Mouse (Mus musculus) heart, postnatal 14 days (tissue): ENCODE results near the gene Sh3gl2. TPM values are rescaled to one million over a fixed set of nuclear protein-coding genes. Genes with fewer than 3 reads are reported as not detected.

Experiments used
- DNase-seq, 2 experiments: peaks; one replicate each; pipeline ENCODE4 v3.0.0; 2021 to 2022
- intact Hi-C: fragments of 180-260 bp; cut with DNase I; formaldehyde crosslinking; loops from one replicate; pipeline ENCODE4 v1.15.1; 2025
- total RNA-seq, 2 experiments: library from RNA; stranded (reverse); gene quantifications; 2 replicates each; pipeline ENCODE4 v1.2.3; 2021

Sh3gl2 gene
- total RNA-seq, 2 experiments from 2014 or later, result 1.8 to 3.4 TPM

DNA sequence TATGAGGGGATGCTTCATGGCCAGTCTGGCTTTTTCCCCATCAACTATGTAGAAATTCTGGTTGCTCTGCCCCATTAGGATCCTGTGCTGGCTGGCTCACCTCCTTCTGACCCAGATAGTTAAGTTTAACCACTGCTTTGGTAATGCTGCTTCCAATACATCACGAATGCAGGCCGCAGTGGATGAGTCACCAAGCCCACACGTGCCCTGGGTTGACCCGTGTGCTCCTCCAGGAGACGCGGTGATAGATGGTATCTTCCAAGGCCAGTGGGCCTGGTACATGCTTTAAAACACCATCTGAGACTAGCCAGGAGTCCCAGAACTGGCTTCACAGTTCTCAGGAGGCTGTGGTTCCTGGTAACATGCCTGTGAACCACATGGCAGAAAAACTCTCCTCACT is 182.8 kb downstream of the Sh3gl2 start:
- intact Hi-C loops, result no loop called here
- DNase-seq, result no peak

DNA sequence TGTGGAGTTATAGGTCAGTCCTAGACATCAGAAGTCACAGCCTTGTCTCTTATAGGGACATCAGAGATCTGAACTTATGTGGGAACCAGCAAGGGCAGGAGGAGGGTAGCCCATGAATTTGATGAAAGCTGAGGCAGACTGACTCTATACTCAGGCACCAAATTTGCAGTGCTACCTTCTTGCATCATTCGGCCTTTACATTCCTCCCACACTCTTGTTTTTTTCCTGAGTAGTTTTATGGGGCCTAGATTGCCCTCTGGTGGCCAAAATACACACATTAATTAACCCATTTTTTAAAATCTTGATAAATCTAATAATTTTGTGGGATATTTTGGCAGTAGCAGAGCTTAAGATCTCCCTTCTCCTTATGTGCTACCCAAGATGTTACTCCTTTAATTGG is 186.9 kb downstream of the Sh3gl2 start:
- intact Hi-C loops, result loop anchor here (1.0 kb wide), 1 partner anchor 227 kb away; no protein-coding TSS in a partner anchor
- peak in 1 of 2 experiments; percentile 13 for DNase-seq

- intact Hi-C loops, result no loop called here
- no peak for DNase-seq
Measured at GRCm38 (mm10) chr4:85398765-85399164, 193.8 kb downstream of the Sh3gl2 start.

- peak; percentile 60 to 83 for DNase-seq
- intact Hi-C loops, result loop anchor here (1.0 kb wide), 1 partner anchor 399 kb away; no protein-coding TSS in a partner anchor
Measured at GRCm38 (mm10) chr4:85402823-85403222, 197.9 kb downstream of the Sh3gl2 start.

DNA sequence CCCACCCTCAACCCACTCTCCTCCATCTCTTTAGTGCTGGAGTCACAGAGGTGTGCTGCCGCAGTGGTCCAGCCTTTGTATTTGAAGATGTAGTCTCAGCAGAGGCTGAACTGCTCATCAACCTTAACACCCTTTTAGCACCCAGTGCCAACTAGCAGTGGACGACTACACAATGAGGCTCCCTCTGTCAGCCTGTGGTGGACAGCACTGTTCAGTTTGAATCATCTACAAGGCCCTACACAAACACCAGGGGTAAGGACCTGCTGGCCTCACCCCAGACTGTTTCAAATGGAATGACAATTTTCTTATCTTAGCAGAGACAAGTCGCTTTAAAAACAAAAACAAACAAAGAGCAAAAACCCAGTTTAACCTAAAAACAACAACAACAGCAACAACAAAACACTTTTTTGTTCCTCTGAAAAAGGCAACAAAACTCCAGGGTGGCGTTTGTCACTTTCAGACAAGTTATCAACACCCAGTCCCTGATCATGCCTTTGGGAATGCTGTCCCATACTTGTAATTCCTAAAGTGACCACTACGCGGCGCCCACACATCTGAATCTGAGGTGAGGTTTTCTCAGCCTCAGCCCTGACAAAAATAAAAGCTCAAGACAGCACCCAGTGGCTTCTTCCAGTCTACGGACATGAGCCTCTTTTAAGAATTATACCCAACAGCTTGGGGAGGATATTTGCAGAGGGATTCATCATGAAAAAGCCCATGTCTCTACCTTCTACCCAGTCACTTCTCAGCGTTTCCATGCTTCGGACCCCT is 199.7 kb downstream of the Sh3gl2 start:
- intact Hi-C loops, result no loop called here
- DNase-seq, result peak; percentile 53 to 68

- intact Hi-C loops, result no loop called here
Measured at GRCm38 (mm10) chr4:85405276-85405675, 200.3 kb downstream of the Sh3gl2 start.

DNA sequence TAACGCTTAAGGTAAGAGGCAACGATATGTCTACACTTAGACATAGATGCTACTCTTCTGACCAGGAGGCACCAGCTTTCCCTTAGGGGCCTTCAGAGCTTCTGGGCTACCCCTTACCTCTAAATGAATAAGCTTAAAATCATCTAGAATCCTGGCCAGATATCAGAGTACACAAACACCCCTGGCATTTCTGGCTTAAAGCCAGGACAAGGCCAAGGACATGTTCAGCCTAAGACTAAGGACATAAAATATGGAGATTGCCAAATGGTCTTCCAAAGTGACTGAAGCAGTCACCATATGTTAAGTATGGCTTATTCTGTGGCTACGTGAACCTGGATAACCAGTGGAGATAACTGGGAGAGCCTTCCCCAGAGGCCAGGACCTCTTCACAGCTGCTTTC is 211.5 kb downstream of the Sh3gl2 start:
- intact Hi-C loops, result no loop called here
- no peak for DNase-seq

More at GRCm38 (mm10) chr4:85405276-85405675, 200.3 kb downstream of the Sh3gl2 start:
- DNase-seq, result no peak

DNA sequence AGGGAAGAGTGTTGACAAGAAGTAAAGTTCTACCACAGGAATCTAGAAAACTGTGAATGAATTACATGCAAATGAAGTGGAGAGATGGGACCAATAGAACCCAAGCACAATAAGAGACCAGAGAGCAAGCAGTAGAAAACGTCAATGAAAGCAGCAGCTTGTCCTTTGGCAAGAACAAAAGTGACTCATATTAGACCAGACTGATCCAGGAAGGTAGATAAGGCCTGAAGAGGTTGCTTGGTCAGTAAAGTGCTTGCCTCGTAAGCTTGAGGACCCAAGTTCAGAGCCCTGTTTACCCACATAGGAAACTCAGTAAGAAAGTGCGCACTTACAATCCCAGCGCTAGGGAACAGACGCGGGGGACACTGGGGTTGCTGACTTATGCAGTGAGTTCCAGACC is 215.5 kb downstream of the Sh3gl2 start:
- intact Hi-C loops, result no loop called here
- no peak for DNase-seq

GRCm38 (mm10) chr4:85426211-85426610 is 221.3 kb downstream of the Sh3gl2 start:
- intact Hi-C loops, result no loop called here
- no peak for DNase-seq

GRCm38 (mm10) chr4:85432786-85433185 is 227.9 kb downstream of the Sh3gl2 start:
- intact Hi-C loops, result no loop called here
- DNase-seq, result no peak

- DNase-seq, result no peak
- intact Hi-C loops, result no loop called here
Measured at GRCm38 (mm10) chr4:85434734-85435133, 229.8 kb downstream of the Sh3gl2 start.

- intact Hi-C loops, result no loop called here
Measured at GRCm38 (mm10) chr4:85438813-85439212, 233.9 kb downstream of the Sh3gl2 start.

DNA sequence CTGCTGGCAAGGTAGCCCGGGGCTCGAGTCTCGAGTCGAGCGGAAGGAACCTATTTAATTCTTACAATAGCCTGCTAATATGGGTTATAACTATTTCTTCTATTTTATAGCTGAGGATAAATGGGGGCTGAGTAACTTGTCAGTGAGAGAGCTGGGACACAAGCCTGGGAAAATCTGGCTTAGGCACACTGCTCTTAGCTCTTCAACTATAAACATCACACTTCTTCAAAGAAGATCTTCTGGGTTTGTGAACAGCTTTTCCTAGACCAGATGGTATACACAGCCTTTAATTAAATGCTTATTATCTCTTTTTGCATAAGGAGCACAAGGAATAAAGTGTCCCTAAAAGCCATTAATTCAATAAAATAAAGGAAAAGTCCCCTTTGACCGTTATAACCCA is 278.7 kb downstream of the Sh3gl2 start:
- intact Hi-C loops, result no loop called here
- no peak for DNase-seq

More at GRCm38 (mm10) chr4:85438813-85439212, 233.9 kb downstream of the Sh3gl2 start:
- no peak for DNase-seq

- DNase-seq, result no peak
- intact Hi-C loops, result no loop called here
Measured at GRCm38 (mm10) chr4:85486316-85486946, 281.5 kb downstream of the Sh3gl2 start.

DNA sequence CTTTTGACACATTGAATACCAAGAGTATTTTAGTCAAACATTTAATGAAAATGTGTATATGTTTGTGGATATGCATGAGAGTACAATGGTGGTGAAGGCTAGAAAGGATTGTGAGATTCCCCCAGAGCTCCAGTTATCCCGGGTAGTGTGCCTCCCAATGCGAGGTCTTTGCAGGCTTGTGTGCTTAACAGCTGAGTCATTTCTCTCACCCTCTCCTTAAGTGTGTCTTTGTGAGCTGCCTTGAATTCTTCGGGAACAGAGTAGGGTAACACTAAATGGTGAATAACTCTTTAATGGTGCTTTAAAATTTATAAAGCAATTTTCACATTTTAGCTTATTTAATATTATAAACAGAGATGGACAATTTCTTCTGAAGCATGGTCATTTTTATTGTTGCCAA is 300.8 kb downstream of the Sh3gl2 start:
- intact Hi-C loops, result no loop called here
- no peak for DNase-seq

DNA sequence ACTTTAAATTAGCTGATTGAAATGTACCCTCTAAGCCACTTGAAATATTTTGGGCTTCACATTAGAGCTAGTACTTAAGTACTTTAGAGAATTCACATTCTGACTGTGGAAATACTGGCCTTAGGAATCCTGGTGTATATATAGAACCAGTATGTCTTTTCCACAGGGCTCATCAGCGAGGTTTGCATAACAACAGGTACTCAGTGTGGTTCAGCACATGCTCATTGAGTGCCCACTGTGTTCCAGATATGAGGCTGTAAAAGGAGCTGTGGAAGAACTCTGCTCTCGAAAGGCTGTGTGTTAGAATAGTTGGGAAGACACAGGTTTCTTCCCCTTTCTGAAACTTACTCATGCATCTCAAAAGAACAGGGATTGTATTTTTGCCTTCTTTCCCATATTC is 302.1 kb downstream of the Sh3gl2 start:
- intact Hi-C loops, result no loop called here
- no peak for DNase-seq

DNA sequence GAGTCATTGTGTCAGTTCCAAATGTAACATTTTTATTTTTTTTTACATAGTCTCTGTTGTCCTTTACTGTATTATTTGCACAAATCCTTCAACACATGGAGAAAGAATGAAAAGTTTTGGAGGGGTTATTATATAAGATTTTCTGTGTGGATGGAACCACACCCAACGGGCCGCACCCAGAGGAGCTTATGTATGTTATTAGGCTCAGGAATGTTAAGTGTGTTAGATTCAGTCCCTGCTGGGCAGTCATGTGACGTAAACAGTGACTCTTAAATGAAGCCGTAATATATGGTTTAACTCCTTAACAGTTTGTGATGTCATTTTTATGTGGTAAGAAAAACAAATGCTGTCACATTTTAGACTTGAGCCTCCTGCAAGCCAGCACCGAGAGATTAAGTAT is 302.6 kb downstream of the Sh3gl2 start:
- intact Hi-C loops, result no loop called here
- no peak for DNase-seq

DNA sequence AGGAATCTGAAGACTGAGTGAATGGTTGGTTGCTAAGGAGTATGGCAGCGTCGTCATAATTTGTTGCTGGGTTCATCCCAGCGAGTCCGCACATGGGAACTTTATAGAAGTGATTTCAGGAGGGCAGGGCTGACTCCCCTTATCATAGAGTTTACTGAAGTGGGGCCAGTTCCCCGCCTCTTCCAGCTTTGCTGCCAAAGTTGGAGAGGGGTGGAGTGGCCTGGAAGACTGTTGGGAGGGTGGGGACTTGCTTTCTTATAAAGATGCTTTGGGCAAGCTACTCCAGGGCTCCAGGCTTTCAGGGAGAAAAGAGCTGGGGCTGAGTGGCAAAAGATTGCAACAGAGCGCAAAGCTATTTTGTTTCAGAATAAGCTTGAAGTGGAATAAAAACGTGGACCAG is 308.4 kb downstream of the Sh3gl2 start:
- peak; percentile 40 to 67 for DNase-seq
- intact Hi-C loops, result no loop called here

DNA sequence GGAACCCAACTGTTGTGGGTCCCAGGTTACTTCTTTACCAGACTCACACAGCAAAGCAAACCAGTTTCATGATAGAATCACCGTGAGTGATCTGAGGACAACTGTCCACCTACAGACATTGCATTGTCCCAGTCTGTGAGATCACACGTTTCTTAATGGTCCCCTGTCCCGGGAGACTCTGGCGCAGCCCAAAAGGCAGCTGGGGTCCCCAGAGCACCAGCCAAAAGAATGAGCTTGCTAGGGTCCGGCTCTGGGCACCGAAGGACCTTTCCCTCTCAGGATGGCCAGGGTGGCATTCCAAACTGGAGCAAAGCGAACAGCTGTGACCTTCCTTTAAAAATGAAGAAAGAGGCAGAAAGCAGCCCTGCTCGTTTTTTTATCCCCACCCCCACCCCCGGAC is 308.9 kb downstream of the Sh3gl2 start, which contains the start of gene Adamtsl1:
Adamtsl1 (plus strand) TSS at position 381 of the 400 bp plus-strand sequence.
- intact Hi-C loops, result no loop called here

GRCm38 (mm10) chr4:85514205-85514681 is 309.3 kb downstream of the Sh3gl2 start:
- DNase-seq, result peak; percentile 36 to 41
- intact Hi-C loops, result no loop called here

More for the DNA sequence above, 308.9 kb downstream of the Sh3gl2 start, which contains the start of gene Adamtsl1:
- DNase-seq, result peak in 1 of 2 experiments; percentile 1

- DNase-seq, result no peak
- intact Hi-C loops, result no loop called here
Measured at GRCm38 (mm10) chr4:85526966-85527566, 322.1 kb downstream of the Sh3gl2 start.
